Mouse (Mus musculus) liver, embryonic 18 days (tissue): ENCODE results near the gene Jkamp. TPM values are rescaled to one million over a fixed set of nuclear protein-coding genes. Genes with fewer than 3 reads are reported as not detected.

Source experiments
- polyA plus RNA-seq: library from polyadenylated mRNA; depleted of rRNA; stranded (reverse); fragments of >200 nt; gene quantifications from 2 replicates; pipeline ENCODE4 v1.2.3, GENCODE M21; 2012; rRNA removed

Jkamp gene
- 17.5 and 19.5 TPM in 2 replicates for polyA plus RNA-seq

GRCm38 (mm10) chr12:72085329-72086165 is at the start of gene Jkamp, which contains the start of gene L3hypdh:
Gene Jkamp (plus strand): TSS chr12:72085589.
Gene L3hypdh (minus strand): TSS chr12:72085439.

GRCm38 (mm10) chr12:72070327-72071269 is 14.8 kb upstream of the Jkamp start, which contains the start of gene Gpr135:
Gene Gpr135 (minus strand): TSS chr12:72071125.

Other genes with a start within 250 kb of the Jkamp start
- 1.3 TPM in 2 replicates for gene Gpr135, start 14.5 kb upstream of the Jkamp start, polyA plus RNA-seq
- gene L3hypdh, start 150 bp upstream of the Jkamp start, polyA plus RNA-seq = 16.5 and 17.5 TPM in 2 replicates
- not detected in 2 replicates for gene Ccdc175, start 99.4 kb downstream of the Jkamp start, polyA plus RNA-seq